ENCODE assay signal across 18 mouse cellular contexts in the genomic region with DNA sequence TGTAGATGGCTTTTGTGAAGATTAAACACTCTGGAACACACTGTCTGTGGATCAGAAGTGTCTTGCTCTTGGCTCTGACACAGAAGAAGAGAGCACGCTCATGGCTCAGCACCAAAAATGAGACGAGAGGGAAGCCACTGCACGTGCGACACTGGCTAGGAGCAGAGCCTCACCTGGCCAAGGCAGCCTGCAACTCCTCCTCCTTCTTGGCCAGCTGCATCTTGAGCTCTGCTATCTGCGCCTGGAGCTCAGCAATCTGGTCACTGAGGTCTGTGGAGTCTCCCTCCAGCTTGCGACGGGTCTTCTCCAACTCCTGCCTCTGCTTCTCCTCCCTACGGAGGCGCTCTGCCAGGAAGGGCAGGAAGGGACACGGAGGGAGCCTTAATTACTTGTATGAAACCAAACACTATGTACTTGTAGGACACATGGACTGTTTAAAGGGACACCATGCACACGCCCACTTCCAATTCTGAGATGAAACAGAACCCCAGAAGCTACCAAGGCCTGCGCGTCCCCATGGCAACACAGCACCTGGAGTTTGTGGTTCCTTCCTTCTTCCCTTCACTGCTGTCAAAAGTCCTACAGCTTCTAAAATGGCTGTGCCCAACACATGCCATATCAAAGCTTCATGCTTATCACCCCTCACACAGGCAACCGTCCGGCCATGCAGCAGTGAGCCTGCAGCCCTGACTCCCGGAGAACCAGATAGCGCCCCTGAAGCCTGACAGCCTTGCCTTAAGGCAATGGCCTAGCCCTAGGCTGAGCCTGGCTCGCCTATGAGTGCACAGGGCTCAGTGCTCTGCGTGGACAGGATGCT. TPM values are rescaled to one million over a fixed set of nuclear protein-coding genes. Genes with fewer than 3 reads are reported as not detected.
DNase-seq lines count a peak whose midpoint lies in the region; ATAC-seq and TF ChIP-seq lines count a peak whose summit lies in the region.
"Had no signal": no experiment of that assay in that cellular context is flagged by ENCODE, and none has a peak within 500 bp of the region (broad histone marks: within the 10 kb centered on the region; RNA-seq: fewer than 3 reads in every experiment).

No protein-coding gene starts in this region.

- H3K9me3 ChIP-seq in megakaryocyte, embryonic 14.5 days = no peaks in the 10 kb centered on the region
- H3K9me3 ChIP-seq in stomach, embryonic 15.5 days = no peaks in the 10 kb centered on the region
- H3K9me3 ChIP-seq: limb, embryonic 15.5 days had no signal

- no peak overlapping the region for H3K4me3 ChIP-seq in layer of hippocampus, adult 2 months
- peak overlapping the region; percentile 21 for H3K4me3 ChIP-seq in megakaryocyte, embryonic 14.5 days (replicated peaks)
- H3K4me3 ChIP-seq in stomach, embryonic 15.5 days (replicated peaks) = no peak overlapping the region
- H3K4me3 ChIP-seq: left cerebral cortex, adult 2 months; limb, embryonic 15.5 days had no signal

- H3K4me1 ChIP-seq in megakaryocyte, embryonic 14.5 days = peaks cover 82% of the 10 kb centered on the region
- no peaks in the 10 kb centered on the region for H3K4me1 ChIP-seq in stomach, embryonic 15.5 days
- H3K4me1 ChIP-seq: limb, embryonic 15.5 days had no signal

- no peak overlapping the region for H3K4me2 ChIP-seq in stomach, embryonic 15.5 days
- H3K4me2 ChIP-seq: hindbrain, embryonic 14.5 days; limb, embryonic 15.5 days had no signal

- no peak overlapping the region for H3K9ac ChIP-seq in stomach, embryonic 15.5 days
- H3K9ac ChIP-seq: hindbrain, embryonic 14.5 days; limb, embryonic 15.5 days had no signal

- 76% methylated on average over 19 of the region's 19 CpGs for WGBS in stomach, embryonic 15.5 days

- ATAC-seq in stomach, embryonic 15.5 days (ENCODE audit: insufficient read depth, low FRiP score, low read depth) = peak; percentile 43
- ATAC-seq: forebrain, embryonic 16.5 days had no signal

- TF ChIP-seq CTCF in layer of hippocampus, adult 2 months (conservative IDR thresholded peaks at IDR 0.05) = no peak

- peaks cover 100% of the 10 kb centered on the region for H3K36me3 ChIP-seq in megakaryocyte, embryonic 14.5 days (replicated peaks; ENCODE audit: low read length)
- H3K36me3 ChIP-seq in stomach, embryonic 15.5 days = peaks cover 96% of the 10 kb centered on the region

- no peaks in the 10 kb centered on the region for H3K27me3 ChIP-seq in megakaryocyte, embryonic 14.5 days (replicated peaks)
- H3K27me3 ChIP-seq in stomach, embryonic 15.5 days (replicated peaks) = no peaks in the 10 kb centered on the region
- H3K27me3 ChIP-seq: limb, embryonic 15.5 days had no signal

- no peak for DNase-seq in layer of hippocampus, adult 2 months (ENCODE audit: low spot score in 2 of 2)
- no peak for DNase-seq in layer of hippocampus, postnatal 10 days (ENCODE audit: low spot score in 2 of 2)
- DNase-seq in liver = peak; percentile 87
- DNase-seq in testis, postnatal 14 days (ENCODE audit: low spot score) = no peak
- DNase-seq in left cerebral cortex, adult 18-20 months (ENCODE audit: low spot score in 2 of 2) = no peak
- no peak for DNase-seq in yolk sac, embryonic 10.5 days (ENCODE audit: low spot score)
- DNase-seq: cerebellum, postnatal 25 days; gastrocnemius, postnatal 25 days; kidney, postnatal 14 days; thymus, postnatal 14 days had no signal

- peak overlapping the region; percentile 76 for H3K27ac ChIP-seq in layer of hippocampus, adult 2 months
- H3K27ac ChIP-seq in stomach, embryonic 15.5 days = no peak overlapping the region
- H3K27ac ChIP-seq: hindbrain, embryonic 14.5 days; left cerebral cortex, adult 2 months; limb, embryonic 15.5 days had no signal

RNA-seq across cellular contexts. Expression of a gene that starts 16.5 kb away (rescaled TPM):
- 1 to 10 TPM; 5.7 to 7.4 TPM for total RNA-seq in layer of hippocampus, adult 2 months (2021)
- total RNA-seq in layer of hippocampus, postnatal 10 days (2021) = 1 to 10 TPM; 1.4 to 1.8 TPM
- polyA plus RNA-seq in megakaryocyte, embryonic 14.5 days (2012; ENCODE audit: insufficient read depth, low replicate concordance) = 0.82 and 2.7 TPM in 2 replicates
- 0.75 and 1.7 TPM in 2 replicates for polyA plus RNA-seq in stomach, embryonic 15.5 days (2015; fragmentation: Nextera tagmentation; extraction: Ambion mirVana)
- 1 to 10 TPM; 7.9 to 9.2 TPM for total RNA-seq in left cerebral cortex, adult 18-20 months (2021)
- polyA plus RNA-seq: embryonic facial prominence, embryonic 14.5 days; heart, embryonic 14.5 days; hindbrain, embryonic 14.5 days had no signal

RNA-seq across cellular contexts. Expression of a gene that starts 44.5 kb away (rescaled TPM):
- total RNA-seq in layer of hippocampus, adult 2 months (2021) = not detected
- total RNA-seq in layer of hippocampus, postnatal 10 days (2021) = not detected
- 1.2 TPM in 1 of 2 replicates, not detected in the other for polyA plus RNA-seq in megakaryocyte, embryonic 14.5 days (2012; ENCODE audit: insufficient read depth, low replicate concordance)
- 0.13 TPM in 1 of 2 replicates, not detected in the other for polyA plus RNA-seq in stomach, embryonic 15.5 days (2015; fragmentation: Nextera tagmentation; extraction: Ambion mirVana)
- total RNA-seq in left cerebral cortex, adult 18-20 months (2021) = not detected
- total RNA-seq: gastrocnemius, postnatal 25 days; left cerebral cortex, adult 2 months had no signal
- polyA plus RNA-seq: embryonic facial prominence, embryonic 14.5 days; forebrain, embryonic 16.5 days; heart, embryonic 14.5 days had no signal
